Mouse (Mus musculus) MEL (cell line): ENCODE data around the gene Ceacam20.
"Not testable (repeated sequence)": the region's sequence is repeated elsewhere in the genome, so short reads cannot be mapped to it uniquely, and the experiment has no call there.

Experiments used
- CHD1 ChIP-seq: IDR thresholded peaks from 2 replicates; pipeline ENCODE4 v1.6.1; 2012; ENCODE audit warnings: low read depth, mild to moderate bottlenecking, inconsistent platforms, low read length, improper control_type of control experiment
- CTCF ChIP-seq, 3 experiments: IDR thresholded peaks in 2 of 3; conservative IDR thresholded peaks in 1 of 3; 2 replicates each; pipeline ENCODE4 v1.5.1; 2011 to 2012; ENCODE audit warnings: low read length in 3 of 3, low read depth in 2 of 3, mild to moderate bottlenecking in 2 of 3, improper control_type of control experiment in 1 of 3, inconsistent platforms in 1 of 3, mixed read lengths in 1 of 3, moderate library complexity in 1 of 3; ENCODE audit not compliant: control insufficient read depth in 1 of 3, insufficient read depth in 1 of 3, poor library complexity in 1 of 3, severe bottlenecking in 1 of 3
- EP300 ChIP-seq, 2 experiments: IDR thresholded peaks; 2 replicates each; pipeline ENCODE4 v1.6.1; 2011; ENCODE audit warnings: improper control_type of control experiment in 2 of 2, low read length in 2 of 2, low read depth in 1 of 2, mild to moderate bottlenecking in 1 of 2
- GATA1 ChIP-seq: IDR thresholded peaks from 2 replicates; pipeline ENCODE4 v1.6.1; 2011; ENCODE audit warnings: low read depth, low read length, improper control_type of control experiment
- HCFC1 ChIP-seq: IDR thresholded peaks from 2 replicates; pipeline ENCODE4 v1.6.1; 2012; ENCODE audit warnings: low read depth, mild to moderate bottlenecking, inconsistent platforms, low read length, improper control_type of control experiment, moderate library complexity
- MEF2A ChIP-seq: IDR thresholded peaks from 2 replicates; pipeline ENCODE4 v1.6.1; 2014; ENCODE audit warnings: low read depth, mild to moderate bottlenecking, inconsistent platforms, low read length, improper control_type of control experiment; ENCODE audit not compliant: poor library complexity, insufficient replicate concordance, severe bottlenecking; ENCODE audit errors: extremely low read depth
- POLR2A ChIP-seq, 2 experiments: IDR thresholded peaks; 2 replicates each; pipeline ENCODE4 v1.6.1; 2011 to 2012; ENCODE audit warnings: low read length in 2 of 2, mild to moderate bottlenecking in 2 of 2, control low read depth in 1 of 2, improper control_type of control experiment in 1 of 2, low read depth in 1 of 2, moderate library complexity in 1 of 2; ENCODE audit not compliant: control insufficient read depth in 1 of 2, insufficient read depth in 1 of 2, poor library complexity in 1 of 2
- RAD21 ChIP-seq: IDR thresholded peaks from 2 replicates; pipeline ENCODE4 v1.6.1; 2011; ENCODE audit warnings: mild to moderate bottlenecking, low read depth, low read length, improper control_type of control experiment
- RCOR1 ChIP-seq: IDR thresholded peaks from 2 replicates; pipeline ENCODE4 v1.6.1; 2012; ENCODE audit warnings: low read depth, mild to moderate bottlenecking, inconsistent platforms, low read length, improper control_type of control experiment
- SIN3A ChIP-seq: IDR thresholded peaks from 2 replicates; pipeline ENCODE4 v1.6.1; 2012; ENCODE audit warnings: low read length, improper control_type of control experiment, inconsistent platforms
- TAL1 ChIP-seq: IDR thresholded peaks from 2 replicates; pipeline ENCODE4 v1.6.1; 2012; ENCODE audit warnings: mild to moderate bottlenecking, inconsistent platforms, low read length, moderate library complexity, mixed read lengths
- USF1 ChIP-seq: IDR thresholded peaks from 2 replicates; pipeline ENCODE4 v1.6.1; 2014; ENCODE audit warnings: low read depth, mild to moderate bottlenecking, inconsistent platforms, low read length, improper control_type of control experiment, moderate library complexity
- ZC3H11A ChIP-seq: IDR thresholded peaks from 2 replicates; pipeline ENCODE4 v1.6.1; 2012; ENCODE audit warnings: low read depth, mild to moderate bottlenecking, inconsistent platforms, low read length, improper control_type of control experiment
- ZKSCAN1 ChIP-seq: IDR thresholded peaks from 2 replicates; pipeline ENCODE4 v1.6.1; 2012; ENCODE audit warnings: low read depth, mild to moderate bottlenecking, inconsistent platforms, low read length, improper control_type of control experiment, moderate library complexity

- not testable (repeated sequence) for TF ChIP-seq TAL1; EP300 (IDR thresholded peaks at IDR 0.05; ENCODE audit: low read depth in 1 of 2, low read length in 2 of 2); RCOR1; ZKSCAN1; RAD21; SIN3A; CTCF (IDR thresholded peaks at IDR 0.05 in 2 of 3, conservative IDR thresholded peaks at IDR 0.05 in 1 of 3; ENCODE audit: control insufficient read depth in 1 of 3, insufficient read depth in 1 of 3, low read depth in 2 of 3, low read length in 3 of 3, poor library complexity in 1 of 3, severe bottlenecking in 1 of 3); CHD1; POLR2A (IDR thresholded peaks at IDR 0.05; ENCODE audit: control insufficient read depth in 1 of 2, insufficient read depth in 1 of 2, low read depth in 1 of 2, low read length in 2 of 2, poor library complexity in 1 of 2); GATA1; ZC3H11A; USF1; MEF2A; HCFC1
Observed at GRCm38 (mm10) chr7:19991165-19991564, 26.0 kb downstream of the Ceacam20 start, which contains the start of gene Nlrp9b.
